In genomic region chr4:14087682-14088081, GRCm38 (mm10) we compare ENCODE assay signal across 15 mouse cellular contexts.
"Had no signal": no experiment of that assay in that cellular context is flagged by ENCODE, and none has a peak within 500 bp of the region (broad histone marks: within the 10 kb centered on the region; RNA-seq: fewer than 3 reads in every experiment).

No protein-coding gene starts in this region.

- DNase-seq: liver; liver, embryonic 13.5 days; liver, postnatal 0 days; lung, postnatal 14 days; retina, postnatal 1 day; spleen, adult 18-20 months; thymus, adult 2 months; thymus, postnatal 36 days had no signal

- H3K36me3 ChIP-seq: limb, embryonic 12.5 days; liver, embryonic 13.5 days; lung, embryonic 15.5 days; midbrain, embryonic 12.5 days; neural tube, embryonic 13.5 days had no signal

- ATAC-seq: liver, postnatal 0 days; midbrain, embryonic 16.5 days had no signal

- H3K4me3 ChIP-seq: left cerebral cortex, adult 2 months; limb, embryonic 12.5 days; liver, embryonic 13.5 days; lung, embryonic 15.5 days; midbrain, embryonic 12.5 days; neural tube, embryonic 13.5 days had no signal

- H3K27me3 ChIP-seq: liver, embryonic 13.5 days; lung, embryonic 15.5 days; midbrain, embryonic 12.5 days; neural tube, embryonic 13.5 days had no signal

- H3K27ac ChIP-seq: left cerebral cortex, adult 2 months; limb, embryonic 12.5 days; liver, embryonic 13.5 days; lung, embryonic 15.5 days; macrophage; midbrain, embryonic 12.5 days; neural tube, embryonic 13.5 days had no signal

- H3K4me2 ChIP-seq: limb, embryonic 12.5 days; liver, embryonic 13.5 days; lung, embryonic 15.5 days; midbrain, embryonic 12.5 days; neural tube, embryonic 13.5 days had no signal

- H3K4me1 ChIP-seq: liver, embryonic 13.5 days; lung, embryonic 15.5 days; midbrain, embryonic 12.5 days had no signal

- H3K9me3 ChIP-seq: limb, embryonic 12.5 days; liver, embryonic 13.5 days; lung, embryonic 15.5 days; midbrain, embryonic 12.5 days; neural tube, embryonic 13.5 days had no signal

- H3K9ac ChIP-seq: limb, embryonic 12.5 days; liver, embryonic 13.5 days; liver, postnatal 0 days; lung, embryonic 15.5 days; midbrain, embryonic 12.5 days; neural tube, embryonic 13.5 days had no signal
